Mouse (Mus musculus): Measurements from ENCODE around the gene Ndc1.
"Not testable (repeated sequence)": the region's sequence is repeated elsewhere in the genome, so short reads cannot be mapped to it uniquely, and the experiment has no call there.

Gene Ndc1

DNA sequence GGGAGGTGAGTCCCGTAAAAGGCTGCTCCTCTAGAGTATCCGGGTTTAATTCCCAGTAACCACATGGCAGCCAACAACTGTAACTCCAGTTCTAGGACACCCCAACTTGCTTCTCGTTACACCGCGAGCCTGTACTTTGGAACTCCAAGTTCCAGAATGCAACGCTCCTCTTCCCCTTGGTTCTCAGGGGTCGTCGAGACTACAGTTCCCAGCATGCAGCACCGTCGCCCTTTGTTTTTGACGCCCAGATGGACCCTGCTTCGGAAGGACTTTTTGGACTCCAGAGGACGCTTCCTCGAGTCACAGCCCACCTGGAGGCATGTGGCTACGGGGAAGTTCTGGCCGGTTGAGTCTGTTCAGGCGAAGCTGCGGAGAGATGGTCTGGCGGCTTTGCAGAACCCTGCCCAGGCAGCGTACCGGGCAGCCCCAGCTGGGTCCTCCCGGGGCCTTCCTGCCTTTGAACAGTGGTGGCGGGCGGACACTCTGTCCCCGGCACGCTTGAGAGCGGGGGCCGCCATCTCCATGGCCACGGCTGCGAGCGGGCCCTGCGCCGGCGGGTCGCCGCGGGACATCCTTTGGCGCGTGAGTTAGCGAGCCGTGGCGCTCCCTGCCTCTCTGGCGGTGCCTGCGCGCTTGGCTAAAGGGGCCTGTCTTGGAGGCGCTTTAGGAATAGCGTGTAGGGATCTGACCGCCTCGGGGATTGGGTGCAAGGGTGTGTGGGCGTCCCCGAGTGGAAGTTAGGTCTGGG is at the start of gene Ndc1:
Gene Ndc1, plus strand, starts transcription at position 218 of the 748 bp plus-strand sequence.
- peak; percentile 83 to 84 for DNase-seq (ENCODE audit: low spot score in 2 of 2)

DNA sequence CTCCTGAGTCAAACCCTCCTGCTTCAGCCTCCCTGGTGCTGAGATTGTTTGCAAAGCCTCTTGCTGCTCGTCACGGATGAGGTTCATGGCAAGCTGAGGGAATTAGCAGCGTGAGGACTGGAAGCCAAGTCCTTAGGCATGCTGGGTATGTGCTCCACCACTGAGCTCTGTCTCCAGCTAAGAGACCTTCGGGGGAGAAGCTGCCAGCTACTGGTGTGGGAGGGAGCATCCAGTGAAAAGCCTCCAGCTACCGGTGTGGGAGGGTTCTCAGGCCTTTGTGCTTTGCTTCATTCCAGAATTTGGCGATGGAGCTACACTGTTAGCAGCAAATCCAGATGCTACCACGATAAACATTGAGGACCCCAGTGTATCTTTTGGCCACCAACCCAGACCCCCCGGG is 48.9 kb upstream of the Ndc1 start:
- no peak for DNase-seq (ENCODE audit: low spot score in 2 of 2)

DNA sequence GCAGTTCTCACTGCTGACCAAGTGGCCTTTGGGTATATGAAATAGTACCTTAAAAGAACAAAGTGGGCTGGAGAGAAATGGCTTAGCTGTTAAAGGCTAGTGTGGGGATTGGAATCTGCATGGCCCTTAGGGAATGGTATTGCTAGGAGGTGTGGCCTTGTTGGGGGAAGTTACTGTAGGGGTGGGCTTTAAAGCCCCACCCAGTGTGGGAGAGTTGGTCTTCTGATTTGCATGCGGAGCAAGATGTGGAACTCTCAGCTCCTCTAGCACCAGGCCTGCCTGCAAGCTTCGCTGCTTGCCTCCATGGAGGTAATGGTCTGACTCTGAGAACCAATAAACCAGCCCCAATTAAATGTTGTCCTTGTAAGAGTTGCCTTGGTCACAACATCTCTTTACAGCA is 46.5 kb upstream of the Ndc1 start:
- DNase-seq (ENCODE audit: low spot score in 2 of 2), result no peak

DNA sequence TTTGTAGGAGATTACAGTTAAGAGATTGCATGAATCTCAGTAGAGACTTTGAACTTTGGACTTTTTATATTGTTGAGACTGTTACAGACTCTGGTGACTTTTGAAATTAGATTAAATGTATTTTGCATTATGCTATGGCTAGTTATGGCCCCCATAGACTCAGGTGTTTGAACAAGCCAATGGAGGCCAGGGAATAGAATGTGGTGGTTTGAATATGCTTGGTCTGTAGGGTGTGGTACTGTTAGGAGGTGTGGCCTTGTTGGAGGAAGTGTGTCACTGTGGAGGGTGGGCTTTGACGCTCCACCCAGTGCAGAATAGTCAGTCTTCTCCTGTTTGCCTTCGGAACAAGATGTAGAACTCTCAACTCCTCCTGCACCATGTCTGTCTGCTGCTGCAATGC is 44.5 kb upstream of the Ndc1 start:
- DNase-seq (ENCODE audit: low spot score in 2 of 2), result no peak

DNA sequence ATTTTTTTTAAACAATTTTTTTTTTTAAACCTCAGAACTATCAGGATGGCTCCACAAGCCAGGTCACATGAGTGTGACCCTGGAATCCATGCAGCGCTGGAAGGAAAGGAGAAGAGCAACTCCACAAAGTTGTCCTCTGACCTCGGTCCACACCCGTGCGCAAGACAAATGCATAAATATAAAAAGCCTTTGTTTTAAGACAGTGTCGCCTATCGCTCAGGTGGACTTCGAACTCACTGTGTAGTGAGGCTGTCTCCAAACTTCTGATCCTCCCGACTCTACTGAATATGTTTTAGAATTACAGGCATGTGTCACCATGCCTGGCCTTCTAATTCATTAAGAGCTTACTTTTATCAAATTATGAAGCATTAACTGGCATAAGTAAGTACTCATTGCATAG is 39.1 kb upstream of the Ndc1 start:
- no peak for DNase-seq (ENCODE audit: low spot score in 2 of 2)

DNA sequence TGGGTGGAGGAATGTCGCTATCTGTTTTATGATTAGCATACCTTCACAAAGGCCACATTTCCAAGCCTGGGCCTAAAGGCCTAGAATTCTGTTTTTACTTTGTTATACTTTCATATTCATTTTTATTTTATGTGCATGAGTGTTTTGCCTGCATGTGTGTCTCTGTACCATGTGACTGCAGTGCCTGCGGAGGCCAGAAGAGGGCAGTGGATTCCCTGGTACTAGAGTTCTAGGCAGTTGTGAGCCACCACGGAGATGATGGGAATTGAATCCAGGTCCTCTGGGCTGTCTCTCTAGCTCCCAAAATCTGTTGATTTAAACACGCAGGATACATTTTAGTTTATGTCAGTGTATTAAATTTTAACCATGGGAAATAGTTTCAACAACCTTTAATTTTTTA is 34.1 kb upstream of the Ndc1 start:
- no peak for DNase-seq (ENCODE audit: low spot score in 2 of 2)

DNA sequence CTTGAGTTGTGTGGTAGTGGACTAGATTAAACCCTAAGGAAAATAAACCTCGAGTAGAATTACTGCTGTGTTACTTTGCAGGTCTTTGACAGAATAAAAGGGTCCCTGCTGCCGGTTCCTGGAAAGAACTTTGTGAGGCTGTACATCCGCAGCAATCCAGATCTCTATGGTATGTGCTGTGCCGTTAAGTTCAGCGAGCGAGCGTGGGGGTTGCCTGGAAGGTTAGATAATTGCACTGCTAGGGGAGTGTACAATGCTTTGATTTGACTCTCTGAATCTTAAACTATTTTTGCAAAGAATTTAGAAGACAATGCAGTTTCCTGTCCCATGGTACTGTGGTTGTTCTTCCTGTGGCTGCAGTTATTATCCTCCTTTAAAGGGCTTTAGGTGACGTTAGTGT is 31.2 kb upstream of the Ndc1 start:
- no peak for DNase-seq (ENCODE audit: low spot score in 2 of 2)

DNA sequence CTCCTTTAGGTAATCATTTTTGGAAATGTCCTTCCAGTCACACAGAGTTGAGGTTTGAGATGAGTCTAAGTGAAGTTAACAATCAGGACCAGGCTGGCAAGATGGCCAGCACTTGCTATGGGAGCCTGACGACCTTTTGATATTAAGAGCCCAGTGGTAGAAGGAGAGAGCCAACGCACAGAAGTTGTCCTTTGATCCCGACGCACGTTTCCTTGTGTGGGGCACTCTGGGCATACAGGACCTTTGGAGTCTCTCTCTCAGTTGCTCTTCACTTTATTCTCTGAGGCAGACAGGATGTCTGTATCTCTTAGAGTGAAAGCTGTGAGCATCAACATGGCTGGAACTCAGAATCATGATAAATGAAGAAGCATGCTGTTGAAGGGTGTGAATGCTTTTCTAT is 30.1 kb upstream of the Ndc1 start:
- DNase-seq (ENCODE audit: low spot score in 2 of 2), result no peak

DNA sequence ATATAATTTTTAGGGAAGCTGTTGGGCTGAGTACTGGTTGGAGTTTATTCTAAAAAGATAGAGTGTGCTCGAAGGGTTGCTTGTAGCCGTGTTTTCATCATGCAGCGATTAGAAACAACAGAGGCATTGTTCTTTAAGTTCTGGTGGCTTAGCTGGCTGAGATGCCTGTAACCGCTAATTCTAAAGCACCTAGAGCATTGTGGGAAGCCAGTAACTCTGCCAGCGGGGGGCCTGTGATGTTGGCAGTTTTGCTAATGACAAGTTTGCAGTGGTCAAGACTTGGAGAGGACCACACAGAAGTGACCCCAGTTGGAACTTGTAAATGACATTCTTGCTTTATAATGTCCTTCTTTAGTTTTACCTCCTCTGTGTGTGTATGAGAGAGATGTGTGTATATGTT is 26.2 kb upstream of the Ndc1 start:
- DNase-seq (ENCODE audit: low spot score in 2 of 2), result no peak

DNA sequence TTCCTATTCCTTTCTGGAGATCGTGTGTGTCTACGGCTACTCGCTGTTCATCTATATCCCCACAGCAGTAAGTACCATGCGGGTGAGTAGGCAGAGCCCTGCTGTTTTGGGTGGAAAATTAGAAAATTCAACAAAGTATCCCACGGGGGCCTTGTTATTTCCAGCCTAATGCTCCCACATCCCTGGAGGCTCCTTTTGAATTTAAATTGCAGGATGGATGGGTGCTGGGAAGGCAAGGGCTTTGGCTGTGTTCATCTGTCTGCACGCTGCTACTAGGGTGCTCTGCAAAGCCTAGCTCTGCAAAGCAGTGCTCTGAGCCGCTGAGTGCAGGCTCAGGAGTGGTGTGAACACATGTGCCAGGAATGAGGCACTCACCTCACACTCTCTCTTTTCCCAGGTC is 23.0 kb upstream of the Ndc1 start:
- DNase-seq (ENCODE audit: low spot score in 2 of 2), result no peak

DNA sequence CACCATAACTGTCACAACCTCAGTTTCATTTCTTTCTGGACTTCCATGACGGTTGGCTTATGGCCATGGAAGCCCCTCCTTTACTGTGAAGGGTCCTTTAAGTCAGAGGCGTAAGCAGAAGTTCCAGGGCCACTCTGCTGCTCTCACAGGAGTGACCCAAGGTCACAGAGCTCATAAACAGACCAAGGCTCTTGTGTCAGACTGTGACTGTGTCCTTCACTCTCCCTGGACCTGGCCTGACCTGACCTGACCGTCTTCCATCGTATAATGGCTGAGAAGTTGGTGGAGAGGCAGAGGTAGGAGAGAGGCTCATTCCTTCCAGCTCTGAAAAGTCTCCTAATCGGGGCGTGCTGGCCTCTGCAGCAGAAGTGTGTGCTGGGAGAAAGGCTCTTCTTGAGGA is 20.4 kb upstream of the Ndc1 start:
- no peak for DNase-seq (ENCODE audit: low spot score in 2 of 2)

DNA sequence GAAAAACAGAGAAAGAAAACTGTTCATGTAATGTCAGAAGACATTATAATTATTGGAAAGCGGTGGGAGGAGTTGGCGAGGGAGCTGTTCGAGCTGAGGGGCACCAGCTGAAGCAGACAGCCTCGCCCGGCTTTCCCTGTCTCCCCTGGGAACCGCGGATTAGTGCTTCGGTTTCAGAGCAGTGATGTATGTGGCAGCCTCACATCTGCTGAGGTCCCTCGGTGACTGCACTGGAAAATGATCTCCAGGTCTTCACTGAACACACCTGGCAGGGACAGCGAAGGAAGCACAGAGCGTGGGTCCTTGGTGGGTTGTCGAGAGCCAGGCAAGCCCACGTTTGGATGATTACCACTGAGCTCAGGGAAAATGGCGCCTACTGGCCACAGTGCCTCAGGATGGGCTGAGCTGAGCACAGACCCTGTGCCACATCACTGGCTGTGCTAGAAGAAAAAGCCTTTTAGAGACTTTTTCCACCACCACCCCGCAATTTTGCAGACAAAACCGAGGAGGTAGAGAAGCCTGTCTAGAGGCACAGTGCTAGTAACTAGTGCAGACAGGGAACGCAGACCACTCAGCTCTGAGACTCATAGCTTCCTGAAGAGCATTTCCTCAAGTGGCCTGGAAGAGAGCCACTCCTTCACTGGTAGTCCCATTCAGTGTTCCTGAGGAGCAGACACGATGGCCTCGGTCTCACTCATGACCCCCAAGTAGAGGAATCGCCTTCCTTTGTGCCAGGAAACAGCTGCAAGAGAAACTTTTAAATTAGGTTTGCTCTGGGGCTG is 18.9 kb upstream of the Ndc1 start:
- DNase-seq (ENCODE audit: low spot score in 2 of 2), result no peak

DNA sequence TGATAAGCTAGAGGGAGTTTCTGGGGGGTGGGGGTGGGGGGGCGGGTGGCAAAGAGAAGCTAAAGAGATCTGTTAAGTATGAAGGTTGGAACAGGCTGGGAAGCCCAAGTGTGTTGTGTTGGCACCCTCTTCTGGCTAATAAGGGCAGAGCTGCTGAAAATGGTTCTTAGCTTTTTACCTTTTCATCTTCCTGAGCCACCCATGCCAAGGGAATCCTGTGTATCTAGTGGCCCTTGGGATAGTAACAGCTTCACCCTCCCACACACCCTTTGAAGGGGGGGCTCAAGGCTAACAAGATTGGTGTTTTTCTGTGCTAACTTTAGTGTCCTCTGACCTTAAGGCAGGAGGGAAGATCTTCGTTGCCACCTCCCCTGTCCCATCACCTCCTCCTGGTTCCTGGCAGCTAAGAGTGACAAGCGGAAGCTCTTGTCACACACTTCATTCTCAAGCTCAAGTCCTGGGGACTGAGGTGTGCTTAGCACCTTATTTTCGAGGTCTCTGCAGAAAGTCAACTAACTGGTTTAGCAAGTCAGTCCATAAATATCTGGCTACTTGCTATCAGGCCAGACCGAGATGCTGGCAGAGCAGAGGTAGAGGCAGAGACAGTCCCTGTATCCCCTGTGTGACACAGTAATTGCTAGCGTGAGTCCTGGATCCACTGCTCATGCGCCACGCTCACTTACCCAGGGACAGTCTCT is 18.1 kb upstream of the Ndc1 start:
- DNase-seq (ENCODE audit: low spot score in 2 of 2), result peak; percentile 9 to 25

DNA sequence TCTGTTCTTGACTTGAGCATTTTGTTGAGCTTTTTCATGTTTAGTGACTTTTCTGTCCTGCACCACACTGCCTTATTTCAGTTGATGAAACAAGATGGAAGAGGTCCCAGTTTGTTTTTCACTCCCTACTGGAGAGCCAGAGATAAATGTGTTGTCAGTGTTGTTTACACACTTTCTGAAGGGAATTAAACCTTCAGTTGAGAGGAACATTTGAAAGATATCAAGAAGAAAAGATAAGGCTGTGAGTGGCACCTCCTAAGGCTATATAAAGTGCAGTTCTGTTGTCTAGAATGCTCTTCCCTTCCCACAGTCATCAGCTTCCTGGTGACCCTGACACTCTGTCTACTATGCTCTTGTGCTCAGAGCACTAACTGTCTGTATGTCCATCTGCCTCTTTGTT is 16.2 kb upstream of the Ndc1 start:
- DNase-seq (ENCODE audit: low spot score in 2 of 2), result no peak

DNA sequence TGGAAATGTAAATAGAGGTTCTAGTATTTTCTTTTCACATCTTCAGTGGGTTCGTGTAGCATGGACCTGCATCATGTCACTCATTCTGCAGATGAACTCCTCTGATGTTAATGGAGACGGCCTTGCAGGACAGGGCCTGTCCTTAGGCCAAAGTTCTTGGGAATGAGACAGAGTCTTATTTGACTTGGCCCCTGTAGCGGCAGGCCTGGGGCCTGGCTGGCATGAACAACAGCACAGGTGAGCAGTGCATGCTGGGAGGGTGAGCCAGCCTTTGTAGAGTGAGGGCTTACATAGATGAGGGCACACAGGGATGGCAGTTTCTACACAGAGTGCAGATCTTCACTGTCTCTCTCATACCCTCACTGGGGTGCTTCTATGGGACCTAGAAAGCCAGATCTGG is 14.0 kb upstream of the Ndc1 start:
- DNase-seq (ENCODE audit: low spot score in 2 of 2), result no peak

DNA sequence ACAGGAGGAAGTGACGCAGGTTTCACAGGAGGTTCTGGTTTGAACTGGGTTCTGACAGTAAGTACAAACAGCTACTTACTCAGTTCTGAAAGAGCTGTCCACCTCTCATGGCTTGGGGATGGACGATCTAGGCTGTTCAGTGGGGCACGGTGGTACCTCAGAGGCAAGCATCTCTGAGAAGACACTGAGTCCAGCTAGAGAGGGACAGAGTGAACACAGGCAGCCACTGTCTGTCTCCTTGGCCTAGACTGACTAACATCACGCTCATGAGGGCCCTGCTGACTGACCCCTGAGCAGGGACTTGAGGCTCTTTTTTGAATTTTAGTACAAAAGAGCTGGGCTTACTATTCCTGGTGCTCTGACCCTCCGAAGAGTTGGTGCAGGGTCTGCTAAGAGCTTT is 13.5 kb upstream of the Ndc1 start:
- DNase-seq (ENCODE audit: low spot score in 2 of 2), result no peak

DNA sequence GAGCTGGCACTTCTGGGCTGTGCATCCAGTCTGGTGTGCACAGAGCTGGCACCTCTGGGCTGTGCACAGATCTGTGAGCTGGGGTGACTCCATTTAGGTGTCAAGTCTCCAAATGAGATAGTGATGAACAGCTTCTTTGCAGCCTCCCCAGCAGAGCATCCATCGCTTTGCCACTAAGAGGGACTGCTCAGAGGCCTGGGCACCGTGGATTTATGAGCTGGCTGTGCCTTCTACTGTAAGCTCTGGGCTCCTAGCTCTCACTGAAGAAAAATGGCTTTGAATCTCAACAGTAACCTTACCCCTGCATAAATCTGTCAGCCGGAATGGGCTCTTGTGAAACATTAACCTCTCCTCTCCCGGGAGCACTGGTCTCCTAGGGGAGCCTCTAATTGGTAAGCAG is 13.0 kb upstream of the Ndc1 start:
- DNase-seq (ENCODE audit: low spot score in 2 of 2), result no peak

DNA sequence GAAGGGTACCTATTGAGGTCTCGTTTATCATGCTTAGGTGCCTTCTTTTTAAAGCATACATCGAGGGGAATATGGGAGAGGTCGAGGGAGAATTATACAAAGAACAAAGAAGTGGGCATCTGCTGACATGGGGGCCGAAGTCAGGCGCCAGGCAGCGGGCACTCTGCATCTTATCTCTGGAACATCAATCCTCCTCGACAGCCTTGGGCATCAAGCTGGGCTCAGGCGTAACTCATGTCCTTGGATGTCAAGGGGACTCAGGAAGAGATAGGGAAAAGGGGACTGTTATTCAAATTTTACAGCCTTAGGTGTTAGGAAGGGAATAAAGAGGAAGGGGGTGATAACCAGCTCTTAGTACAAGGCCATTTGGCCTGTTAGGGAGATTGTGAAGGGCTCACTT is 10.4 kb upstream of the Ndc1 start:
- DNase-seq (ENCODE audit: low spot score in 2 of 2), result not testable (repeated sequence)

DNA sequence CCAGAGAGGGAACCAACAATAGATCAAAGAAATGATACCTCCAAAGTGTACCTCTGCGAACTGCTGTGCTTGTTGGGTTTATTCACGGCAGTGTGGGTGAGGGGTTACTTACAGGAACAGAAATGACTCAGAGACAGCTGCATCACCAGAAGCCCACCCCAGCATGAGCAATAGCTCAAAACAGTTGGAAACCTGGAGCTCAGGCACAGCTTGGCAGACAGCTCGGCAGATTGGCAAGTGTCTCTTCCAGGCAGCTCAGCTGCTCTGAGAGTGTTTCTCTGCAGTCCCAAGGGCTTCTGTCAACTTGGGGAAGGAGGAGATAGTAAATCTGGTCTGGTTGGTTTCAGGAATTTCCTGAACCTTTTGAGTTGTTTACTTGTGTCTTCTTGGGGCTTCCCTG is 9.1 kb upstream of the Ndc1 start:
- no peak for DNase-seq (ENCODE audit: low spot score in 2 of 2)

DNA sequence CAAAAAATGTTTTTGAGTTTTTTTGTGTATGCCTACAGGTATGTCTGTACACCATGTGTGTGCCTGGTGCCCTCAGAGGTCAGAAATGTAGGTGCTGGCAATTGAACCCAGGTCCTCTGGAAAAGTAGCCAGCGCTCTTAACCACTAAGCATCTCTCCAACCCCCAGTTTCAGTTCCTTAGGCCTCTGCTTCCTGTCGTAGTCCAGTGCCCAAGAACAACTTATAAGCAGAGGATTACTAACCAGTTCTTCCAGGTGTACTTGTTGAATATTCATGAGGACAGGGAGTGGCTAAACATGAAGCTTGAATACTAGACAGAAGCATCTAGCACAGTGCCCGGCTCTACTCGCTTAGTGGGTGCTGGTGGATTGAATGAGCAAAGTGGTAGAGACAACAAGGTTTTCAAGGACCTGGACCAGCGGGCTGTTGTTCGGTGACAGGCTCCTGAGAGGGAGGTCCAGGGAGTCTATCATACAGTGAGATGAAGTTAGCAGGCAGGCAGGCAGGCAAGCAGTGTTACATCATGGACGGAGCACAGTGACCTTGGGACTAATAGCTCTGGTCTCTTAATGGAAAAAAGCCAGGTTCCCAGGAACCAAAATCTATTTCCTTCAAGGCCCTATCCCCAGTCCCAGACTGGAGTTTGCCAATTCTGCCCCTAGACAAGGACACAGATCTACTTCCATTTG is 7.0 kb upstream of the Ndc1 start:
- DNase-seq (ENCODE audit: low spot score in 2 of 2), result no peak

DNA sequence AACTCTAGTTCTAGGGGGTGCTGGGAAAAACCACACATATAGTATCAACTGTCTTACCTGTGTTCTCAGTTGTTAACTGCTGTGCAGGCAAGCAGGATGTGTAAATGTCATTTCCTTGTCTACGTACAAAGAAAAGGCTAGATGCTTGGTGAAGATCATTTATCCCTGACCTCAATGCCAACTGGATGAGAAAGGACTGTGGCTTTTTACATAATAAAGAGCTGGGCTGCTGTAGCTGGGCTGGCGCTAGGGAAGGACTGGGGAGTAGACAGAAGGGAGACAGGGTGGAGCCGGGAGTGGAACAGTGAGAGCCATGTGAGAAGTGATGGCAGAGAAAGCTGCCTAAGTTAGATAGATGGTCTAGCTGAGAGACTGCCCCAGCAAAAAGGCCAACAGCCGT is 4.8 kb upstream of the Ndc1 start:
- DNase-seq (ENCODE audit: low spot score in 2 of 2), result no peak

DNA sequence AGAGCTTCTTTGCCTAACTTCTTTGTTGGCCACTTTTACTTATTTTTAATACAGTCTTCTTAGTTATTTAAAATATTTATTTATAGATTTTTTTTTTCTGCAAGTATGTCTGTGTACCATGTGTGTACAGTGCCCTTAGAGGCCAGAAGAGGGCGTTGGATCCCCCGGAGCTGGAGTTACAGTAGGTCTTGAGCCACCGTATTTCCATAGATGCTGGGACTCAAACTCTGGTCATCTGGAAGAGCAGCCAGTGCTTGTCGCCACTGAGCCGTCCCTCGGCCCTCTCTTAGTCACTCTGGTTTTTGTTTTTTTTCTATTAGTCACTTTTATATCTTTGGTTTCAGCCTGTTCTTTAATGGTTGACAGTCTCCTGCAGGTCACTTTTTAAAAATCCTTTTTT is 4.0 kb upstream of the Ndc1 start:
- no peak for DNase-seq (ENCODE audit: low spot score in 2 of 2)
